Mouse (Mus musculus) midbrain, embryonic 15.5 days (tissue): ENCODE measurements around the gene Rapgef2. TPM values are rescaled to one million over a fixed set of nuclear protein-coding genes. Genes with fewer than 3 reads are reported as not detected.

ENCODE experiments used
- ATAC-seq: fragments of 200-750 bp; cut with Nextera tagmentation; replicated peaks from 2 replicates; pipeline ENCODE4 v1.8.0; 2017; ENCODE audit warnings: moderate TSS enrichment
- H3K27ac ChIP-seq: fragments of 300-500 bp; sonication (generic); 2 replicates; pipeline ENCODE4 v1.5.1; 2015; ENCODE audit warnings: mild to moderate bottlenecking, inconsistent platforms
- H3K27me3 ChIP-seq: fragments of 300-500 bp; sonication (generic); replicated peaks from 2 replicates; pipeline ENCODE4 v1.6.1; 2015; ENCODE audit warnings: inconsistent platforms
- H3K36me3 ChIP-seq: fragments of 300-500 bp; sonication (generic); replicated peaks from 2 replicates; pipeline ENCODE4 v1.6.1; 2015; ENCODE audit warnings: inconsistent platforms
- H3K4me1 ChIP-seq: fragments of 300-500 bp; sonication (generic); 2 replicates; pipeline ENCODE4 v1.6.1; 2015; ENCODE audit warnings: inconsistent platforms
- H3K4me2 ChIP-seq: fragments of 300-500 bp; sonication (generic); 2 replicates; pipeline ENCODE4 v1.6.1; 2015; ENCODE audit warnings: inconsistent platforms, mild to moderate bottlenecking, moderate library complexity
- H3K4me3 ChIP-seq: fragments of 300-500 bp; sonication (generic); 2 replicates; pipeline ENCODE4 v1.5.1; 2015; ENCODE audit warnings: mild to moderate bottlenecking, inconsistent platforms
- H3K9ac ChIP-seq: fragments of 300-500 bp; sonication (generic); 2 replicates; pipeline ENCODE4 v1.6.1; 2015; ENCODE audit warnings: mild to moderate bottlenecking, inconsistent platforms
- H3K9me3 ChIP-seq: fragments of 300-500 bp; sonication (generic); 2 replicates; pipeline ENCODE4 v1.6.1; 2016; ENCODE audit warnings: inconsistent platforms
- WGBS: fragments of 180-500 bp; shearing (Covaris S2); methylation state at CpG from one replicate; pipeline ENCODE4 v1.1.7; 2015; ENCODE audit warnings: mixed read lengths; 5-methylcytosine and 5-hydroxymethylcytosine counted together
- polyA plus RNA-seq: library from polyadenylated mRNA; unstranded; fragments of >200 nt; fragmentation: Nextera tagmentation; extraction: Ambion mirVana; gene quantifications from 2 replicates; pipeline ENCODE4 v1.2.1, GENCODE M21; 2015

The Rapgef2 gene
- polyA plus RNA-seq, 1 experiment from 2014 or later = 14.4 TPM

GRCm38 (mm10) chr3:79016830-79017229 lies 269.5 kb downstream of the Rapgef2 start:
- WGBS = 89% methylated on average over 9 of the region's 9 CpGs
- H3K9me3 ChIP-seq = no peaks in the 10 kb centered on the region

GRCm38 (mm10) chr3:79015621-79016474 lies 270.5 kb downstream of the Rapgef2 start:
- no peak for ATAC-seq
- Histone ChIP-seq H3K4me3 (no peak overlapping the region), H3K9me3 (no peaks in the 10 kb centered on the region), H3K4me1 (no peaks in the 10 kb centered on the region), H3K36me3 (no peaks in the 10 kb centered on the region), H3K9ac (no peak overlapping the region), H3K27me3 (no peaks in the 10 kb centered on the region), H3K27ac (no peak overlapping the region), H3K4me2 (no peak overlapping the region)
- WGBS = 87% methylated on average over 9 of the region's 9 CpGs

More at GRCm38 (mm10) chr3:79016830-79017229, 269.5 kb downstream of the Rapgef2 start:
- H3K27ac ChIP-seq = no peak overlapping the region
- H3K27me3 ChIP-seq = no peaks in the 10 kb centered on the region
- H3K9ac ChIP-seq = no peak overlapping the region
- ATAC-seq = no peak
- H3K4me2 ChIP-seq = no peak overlapping the region
- H3K36me3 ChIP-seq = no peaks in the 10 kb centered on the region
- no peak overlapping the region for H3K4me3 ChIP-seq
- H3K4me1 ChIP-seq = no peaks in the 10 kb centered on the region

Other genes starting within 250 kb of the Rapgef2 start
- gene Gm17359, start 50.1 kb upstream of the Rapgef2 start, polyA plus RNA-seq = not detected in 2 replicates